Mouse (Mus musculus): ENCODE measurements around the gene Gm20696. TPM values are rescaled to one million over a fixed set of nuclear protein-coding genes. Genes with fewer than 3 reads are reported as not detected.

Gene Gm20696
- polyA plus RNA-seq, 1 experiment from 2014 or later: 6.3 TPM

DNA sequence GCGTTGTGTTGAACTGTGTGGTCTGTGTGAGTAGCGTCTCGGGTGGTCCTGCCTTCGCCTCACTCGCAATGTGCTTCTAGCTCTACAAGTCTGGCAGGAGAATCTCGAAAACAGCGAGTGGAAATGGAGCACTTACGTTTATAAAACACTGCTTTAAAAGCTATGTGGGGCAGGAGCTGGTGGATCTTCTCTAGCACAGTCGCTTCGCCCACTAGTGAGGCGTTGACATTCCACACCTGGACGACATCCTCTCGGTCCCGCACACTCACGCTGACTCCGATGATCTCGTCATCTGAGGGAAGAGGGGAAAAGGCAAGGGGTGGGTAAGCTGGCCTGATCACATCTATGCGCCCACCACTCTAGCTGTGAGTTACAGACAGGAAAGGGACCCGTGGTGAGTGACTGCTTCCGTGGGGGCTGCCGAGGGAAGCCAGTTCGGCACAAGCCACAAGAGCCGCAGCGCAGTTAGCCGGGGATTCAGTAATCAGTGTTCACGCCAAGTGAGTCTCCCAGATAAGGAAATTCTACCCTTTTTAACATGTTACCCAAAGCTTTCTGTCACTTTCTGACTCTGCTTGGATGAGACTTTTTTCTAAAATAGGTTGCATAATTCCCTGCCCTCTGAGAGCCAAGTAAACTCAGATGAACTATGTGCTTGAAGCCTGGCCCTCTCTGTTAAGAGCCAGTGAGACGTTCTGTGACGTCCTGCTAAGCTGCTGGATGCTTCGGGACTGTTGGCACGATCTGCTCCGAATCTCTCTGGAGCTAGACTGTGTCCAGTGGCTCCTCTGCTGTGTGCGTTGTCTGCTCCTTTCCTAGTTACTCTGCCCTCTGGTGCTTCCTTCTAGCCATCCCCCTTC is 34.2 kb downstream of the Gm20696 start:
- WGBS: 93% methylated on average over 32 of the region's 32 CpGs

DNA sequence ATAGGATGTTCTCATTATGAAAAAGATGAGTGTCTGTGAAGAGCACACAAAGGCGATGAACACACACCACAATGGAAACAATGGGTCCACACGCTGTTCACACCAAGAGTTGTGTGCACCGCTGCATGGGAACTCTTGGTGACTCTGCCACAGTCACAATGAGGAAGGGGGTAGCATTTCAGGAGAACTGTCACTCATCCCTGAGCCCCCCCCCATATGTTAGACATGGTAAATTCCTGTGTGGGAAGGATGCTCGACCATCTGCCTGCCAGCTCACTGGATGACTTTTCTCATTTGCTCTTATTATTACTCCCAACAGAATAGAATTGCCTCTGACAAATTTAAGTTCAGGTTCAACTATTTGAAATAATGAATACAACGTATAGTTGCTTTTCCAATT is 35.0 kb downstream of the Gm20696 start:
- Histone ChIP-seq H3K9ac (replicated peaks; ENCODE audit: low read depth, low read length) (no peak overlapping the region), H3K4me3 (replicated peaks; ENCODE audit: low read length) (no peak overlapping the region), H3K27ac (ENCODE audit: low read length) (no peak overlapping the region), H3K9me3 (ENCODE audit: control insufficient read depth, low read length) (no peaks in the 10 kb centered on the region), H3K36me3 (ENCODE audit: control insufficient read depth, insufficient read depth) (no peaks in the 10 kb centered on the region), H3K4me1 (replicated peaks; ENCODE audit: control insufficient read depth, insufficient read depth, low read length) (peaks cover 8% of the 10 kb centered on the region), H3K27me3 (replicated peaks; ENCODE audit: control insufficient read depth, insufficient read depth, low read length) (no peaks in the 10 kb centered on the region), H3K4me2 (ENCODE audit: low read length) (no peak overlapping the region)
- WGBS: 85% methylated on average over 5 of the region's 5 CpGs
- ATAC-seq: no peak

More for the DNA sequence above, 34.2 kb downstream of the Gm20696 start:
- peaks cover 9% of the 10 kb centered on the region for H3K4me1 ChIP-seq (replicated peaks; ENCODE audit: control insufficient read depth, insufficient read depth, low read length)
- H3K4me2 ChIP-seq (ENCODE audit: low read length): no peak overlapping the region
- ATAC-seq: no peak
- H3K9me3 ChIP-seq (ENCODE audit: control insufficient read depth, low read length): no peaks in the 10 kb centered on the region
- H3K9ac ChIP-seq (replicated peaks; ENCODE audit: low read depth, low read length): no peak overlapping the region
- H3K36me3 ChIP-seq (ENCODE audit: control insufficient read depth, insufficient read depth): no peaks in the 10 kb centered on the region
- H3K27ac ChIP-seq (ENCODE audit: low read length): no peak overlapping the region
- H3K4me3 ChIP-seq (replicated peaks; ENCODE audit: low read length): no peak overlapping the region
- H3K27me3 ChIP-seq (replicated peaks; ENCODE audit: control insufficient read depth, insufficient read depth, low read length): no peaks in the 10 kb centered on the region

- Histone ChIP-seq H3K36me3 (ENCODE audit: control insufficient read depth, insufficient read depth) (no peaks in the 10 kb centered on the region), H3K4me2 (ENCODE audit: low read length) (no peak overlapping the region), H3K27ac (ENCODE audit: low read length) (no peak overlapping the region), H3K27me3 (replicated peaks; ENCODE audit: control insufficient read depth, insufficient read depth, low read length) (no peaks in the 10 kb centered on the region), H3K9me3 (ENCODE audit: control insufficient read depth, low read length) (no peaks in the 10 kb centered on the region), H3K9ac (replicated peaks; ENCODE audit: low read depth, low read length) (no peak overlapping the region), H3K4me3 (replicated peaks; ENCODE audit: low read length) (no peak overlapping the region), H3K4me1 (replicated peaks; ENCODE audit: control insufficient read depth, insufficient read depth, low read length) (peaks cover 15% of the 10 kb centered on the region)
- WGBS: 67% methylated on average over 8 of the region's 8 CpGs
- ATAC-seq: no peak
Observed at GRCm38 (mm10) chr6:99629726-99630458, 36.7 kb downstream of the Gm20696 start.

DNA sequence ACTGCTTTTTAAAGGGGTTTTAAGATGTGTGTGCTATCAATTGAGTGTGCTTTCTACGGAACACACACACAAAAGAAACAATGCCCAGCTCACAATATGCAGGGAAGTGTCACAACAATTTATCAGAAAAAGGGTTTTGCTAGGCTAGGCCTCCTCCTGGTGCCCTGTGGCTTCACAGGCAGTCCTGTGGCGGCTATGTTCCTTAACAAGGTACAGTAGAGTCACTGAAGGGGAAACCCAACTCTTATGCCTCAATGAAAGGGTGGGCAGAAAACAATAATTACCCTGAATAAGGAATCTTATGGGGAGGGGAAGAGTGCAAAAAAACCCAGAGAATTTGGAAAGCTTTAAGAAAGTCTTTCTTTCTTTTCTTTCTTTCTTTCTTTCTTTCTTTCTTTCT is 40.2 kb downstream of the Gm20696 start:
- Histone ChIP-seq H3K27me3 (replicated peaks; ENCODE audit: control insufficient read depth, insufficient read depth, low read length) (no peaks in the 10 kb centered on the region), H3K4me3 (replicated peaks; ENCODE audit: low read length) (no peak overlapping the region), H3K9ac (replicated peaks; ENCODE audit: low read depth, low read length) (no peak overlapping the region), H3K36me3 (ENCODE audit: control insufficient read depth, insufficient read depth) (no peaks in the 10 kb centered on the region), H3K4me2 (ENCODE audit: low read length) (no peak overlapping the region), H3K4me1 (replicated peaks; ENCODE audit: control insufficient read depth, insufficient read depth, low read length) (peaks cover 19% of the 10 kb centered on the region), H3K9me3 (ENCODE audit: control insufficient read depth, low read length) (no peaks in the 10 kb centered on the region), H3K27ac (ENCODE audit: low read length) (no peak overlapping the region)
- WGBS: 13% methylated on average over 2 of the region's 2 CpGs
- ATAC-seq: 0 out of 2 replicates have a peak, but pooled peaks have one; percentile 29

DNA sequence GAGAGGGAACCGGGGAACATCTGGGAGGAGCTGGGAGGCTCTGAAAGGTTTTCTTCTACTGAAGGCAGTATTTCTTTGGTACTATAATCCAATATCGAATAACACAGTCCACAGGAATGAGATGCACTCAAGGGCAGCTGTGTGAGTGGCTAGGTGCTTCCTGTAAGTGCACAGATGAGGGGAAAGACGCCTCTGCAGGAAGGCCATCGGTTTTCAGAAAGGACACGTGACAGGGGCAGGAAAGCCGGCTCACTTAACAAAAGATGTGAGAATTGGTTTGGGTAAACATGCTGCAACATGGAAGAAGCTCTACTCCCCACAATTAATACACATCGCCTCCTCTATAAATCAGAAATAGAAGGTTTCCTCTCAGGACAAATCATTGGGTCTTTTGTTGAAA is 40.8 kb downstream of the Gm20696 start:
- Histone ChIP-seq H3K4me3 (replicated peaks; ENCODE audit: low read length) (no peak overlapping the region), H3K9me3 (ENCODE audit: control insufficient read depth, low read length) (no peaks in the 10 kb centered on the region), H3K9ac (replicated peaks; ENCODE audit: low read depth, low read length) (no peak overlapping the region), H3K36me3 (ENCODE audit: control insufficient read depth, insufficient read depth) (no peaks in the 10 kb centered on the region), H3K4me2 (ENCODE audit: low read length) (no peak overlapping the region), H3K27me3 (replicated peaks; ENCODE audit: control insufficient read depth, insufficient read depth, low read length) (no peaks in the 10 kb centered on the region), H3K4me1 (replicated peaks; ENCODE audit: control insufficient read depth, insufficient read depth, low read length) (peaks cover 19% of the 10 kb centered on the region), H3K27ac (ENCODE audit: low read length) (no peak overlapping the region)
- no peak for ATAC-seq
- 14% methylated on average over 7 of the region's 7 CpGs for WGBS

DNA sequence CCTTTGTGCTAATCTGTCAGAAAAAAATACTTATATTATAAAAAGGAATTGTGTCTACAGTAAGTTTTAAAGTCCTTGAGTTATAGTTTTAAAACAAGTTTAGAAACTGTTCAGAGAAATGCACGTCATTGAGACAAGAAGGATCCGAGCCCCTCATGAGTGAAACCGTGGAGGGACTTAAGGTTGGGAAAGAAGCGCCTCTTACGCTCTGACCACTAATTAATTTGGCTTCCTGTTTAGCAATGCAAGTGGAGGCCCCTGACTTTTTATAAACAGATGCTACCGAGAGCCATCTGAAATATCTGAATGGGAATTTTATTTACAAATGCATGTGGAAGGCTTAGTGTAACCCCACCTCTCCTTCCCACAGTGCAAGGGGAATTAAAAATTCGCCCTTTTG is 41.3 kb downstream of the Gm20696 start:
- WGBS: 33% methylated on average over 7 of the region's 7 CpGs
- H3K4me2 ChIP-seq (ENCODE audit: low read length): no peak overlapping the region
- H3K36me3 ChIP-seq (ENCODE audit: control insufficient read depth, insufficient read depth): no peaks in the 10 kb centered on the region
- ATAC-seq: no peak
- no peak overlapping the region for H3K27ac ChIP-seq (ENCODE audit: low read length)
- H3K9me3 ChIP-seq (ENCODE audit: control insufficient read depth, low read length): no peaks in the 10 kb centered on the region
- H3K4me3 ChIP-seq (replicated peaks; ENCODE audit: low read length): no peak overlapping the region
- no peak overlapping the region for H3K9ac ChIP-seq (replicated peaks; ENCODE audit: low read depth, low read length)
- H3K4me1 ChIP-seq (replicated peaks; ENCODE audit: control insufficient read depth, insufficient read depth, low read length): peaks cover 19% of the 10 kb centered on the region
- no peaks in the 10 kb centered on the region for H3K27me3 ChIP-seq (replicated peaks; ENCODE audit: control insufficient read depth, insufficient read depth, low read length)

- Histone ChIP-seq H3K27ac (ENCODE audit: low read length) (no peak overlapping the region), H3K4me1 (replicated peaks; ENCODE audit: control insufficient read depth, insufficient read depth, low read length) (peaks cover 16% of the 10 kb centered on the region)
Observed at GRCm38 (mm10) chr6:99624542-99624941, 42.1 kb downstream of the Gm20696 start.

GRCm38 (mm10) chr6:99623641-99624040 is 43.0 kb downstream of the Gm20696 start:
- Histone ChIP-seq H3K36me3 (ENCODE audit: control insufficient read depth, insufficient read depth) (no peaks in the 10 kb centered on the region), H3K9ac (replicated peaks; ENCODE audit: low read depth, low read length) (no peak overlapping the region), H3K4me3 (replicated peaks; ENCODE audit: low read length) (no peak overlapping the region), H3K4me2 (ENCODE audit: low read length) (no peak overlapping the region), H3K4me1 (replicated peaks; ENCODE audit: control insufficient read depth, insufficient read depth, low read length) (peaks cover 14% of the 10 kb centered on the region), H3K9me3 (ENCODE audit: control insufficient read depth, low read length) (no peaks in the 10 kb centered on the region), H3K27ac (ENCODE audit: low read length) (no peak overlapping the region), H3K27me3 (replicated peaks; ENCODE audit: control insufficient read depth, insufficient read depth, low read length) (no peaks in the 10 kb centered on the region)
- 25% methylated on average over 6 of the region's 6 CpGs for WGBS
- ATAC-seq: 0 out of 2 replicates have a peak, but pooled peaks have one; percentile 33

More at GRCm38 (mm10) chr6:99624542-99624941, 42.1 kb downstream of the Gm20696 start:
- Histone ChIP-seq H3K4me3 (replicated peaks; ENCODE audit: low read length) (no peak overlapping the region), H3K36me3 (ENCODE audit: control insufficient read depth, insufficient read depth) (no peaks in the 10 kb centered on the region), H3K27me3 (replicated peaks; ENCODE audit: control insufficient read depth, insufficient read depth, low read length) (no peaks in the 10 kb centered on the region), H3K9me3 (ENCODE audit: control insufficient read depth, low read length) (no peaks in the 10 kb centered on the region), H3K9ac (replicated peaks; ENCODE audit: low read depth, low read length) (no peak overlapping the region), H3K4me2 (ENCODE audit: low read length) (no peak overlapping the region)
- 90% methylated on average over 3 of the region's 3 CpGs for WGBS
- no peak for ATAC-seq

GRCm38 (mm10) chr6:99621167-99621566 is 45.4 kb downstream of the Gm20696 start:
- Histone ChIP-seq H3K27me3 (replicated peaks; ENCODE audit: control insufficient read depth, insufficient read depth, low read length) (no peaks in the 10 kb centered on the region), H3K36me3 (ENCODE audit: control insufficient read depth, insufficient read depth) (no peaks in the 10 kb centered on the region), H3K4me2 (ENCODE audit: low read length) (no peak overlapping the region), H3K4me3 (replicated peaks; ENCODE audit: low read length) (no peak overlapping the region), H3K9me3 (ENCODE audit: control insufficient read depth, low read length) (no peaks in the 10 kb centered on the region), H3K27ac (ENCODE audit: low read length) (no peak overlapping the region), H3K9ac (replicated peaks; ENCODE audit: low read depth, low read length) (no peak overlapping the region), H3K4me1 (replicated peaks; ENCODE audit: control insufficient read depth, insufficient read depth, low read length) (peaks cover 10% of the 10 kb centered on the region)
- no peak for ATAC-seq
- WGBS: 80% methylated on average over 4 of the region's 4 CpGs
